13 mouse cellular contexts compared by ENCODE assay signal in genomic region chr10:111583744-111584152, GRCm38 (mm10).
DNase-seq lines count a peak whose midpoint lies in the region; ATAC-seq and TF ChIP-seq lines count a peak whose summit lies in the region.
"Had no signal": no experiment of that assay in that cellular context is flagged by ENCODE, and none has a peak within 500 bp of the region (broad histone marks: within the 10 kb centered on the region; RNA-seq: fewer than 3 reads in every experiment).

No protein-coding gene starts in this region.

- H3K4me2 ChIP-seq in heart, embryonic 14.5 days (ENCODE audit: low read length): peak overlapping the region; percentile 55; the same call in 1 of the 2 replicates
- H3K4me2 ChIP-seq in myocyte (ENCODE audit: low read depth): peak overlapping the region; percentile 44
- H3K4me2 ChIP-seq in hindbrain, embryonic 16.5 days (ENCODE audit: low read length): no peak overlapping the region
- H3K4me2 ChIP-seq: hindbrain, embryonic 13.5 days; midbrain, embryonic 12.5 days had no signal

- ATAC-seq in heart, embryonic 14.5 days (ENCODE audit: insufficient number of reproducible peaks, insufficient read depth, low FRiP score, low read depth): no peak
- no peak for ATAC-seq in hindbrain, embryonic 16.5 days

- H3K79me2 ChIP-seq in MEL (ENCODE audit: control insufficient read depth, insufficient read depth, low read length, poor library complexity) (no peaks in the 10 kb centered on the region), myocyte (ENCODE audit: control insufficient read depth, insufficient read depth) (no peaks in the 10 kb centered on the region)

- no peak for TF ChIP-seq RAD21 in MEL (IDR thresholded peaks at IDR 0.05; ENCODE audit: low read depth, low read length)

- H3K4me3 ChIP-seq in heart, embryonic 14.5 days (ENCODE audit: control insufficient read depth in 1 of 2, insufficient read depth in 1 of 2, low read depth in 1 of 2, low read length in 2 of 2): no peak overlapping the region
- peak overlapping the region; percentile 8 to 57; a peak in 3 of 4 replicates for H3K4me3 ChIP-seq in MEL (ENCODE audit: control insufficient read depth in 1 of 2, insufficient read depth in 1 of 2, low read depth in 2 of 2, low read length in 2 of 2)
- H3K4me3 ChIP-seq in myocyte: no peak overlapping the region
- no peak overlapping the region for H3K4me3 ChIP-seq in layer of hippocampus, adult 2 months
- no peak overlapping the region for H3K4me3 ChIP-seq in hindbrain, embryonic 16.5 days (ENCODE audit: low read length)
- H3K4me3 ChIP-seq: hindbrain, embryonic 13.5 days; midbrain, embryonic 12.5 days had no signal

- DNase-seq in heart, adult 18-20 months: no peak
- peak; percentile 88 for DNase-seq in MEL (ENCODE audit: low read depth, low spot score)
- peak; percentile 66 for DNase-seq in brain, adult 2 months (ENCODE audit: low read depth, low spot score)
- DNase-seq in urinary bladder, postnatal 25 days (ENCODE audit: low spot score): no peak
- DNase-seq in layer of hippocampus, adult 2 months (ENCODE audit: low spot score in 2 of 2): no peak
- DNase-seq: kidney, postnatal 10 days; right cerebral cortex, adult 18-20 months; thymus, postnatal 25 days had no signal

- H3ac ChIP-seq in myocyte (ENCODE audit: control insufficient read depth, insufficient read length): no peak overlapping the region

- TF ChIP-seq POLR2A in MEL (IDR thresholded peaks at IDR 0.05; ENCODE audit: control insufficient read depth in 1 of 2, insufficient read depth in 1 of 2, low read depth in 1 of 2, low read length in 2 of 2, poor library complexity in 1 of 2) (no peak), myocyte (IDR thresholded peaks at IDR 0.05; ENCODE audit: insufficient read length, low read depth) (no peak)

- H3K36me3 ChIP-seq in heart, embryonic 14.5 days (ENCODE audit: control insufficient read depth, insufficient read depth, low read length): no peaks in the 10 kb centered on the region
- H3K36me3 ChIP-seq in MEL (ENCODE audit: control insufficient read depth in 1 of 2, insufficient read depth in 2 of 2, low read length in 2 of 2) (peaks cover 0 to 58% of the 10 kb centered on the region in 2 experiments; a peak in 2 of 4 replicates), myocyte (ENCODE audit: control insufficient read depth, insufficient read depth) (no peaks in the 10 kb centered on the region)
- H3K36me3 ChIP-seq in hindbrain, embryonic 16.5 days (ENCODE audit: control insufficient read depth, insufficient read depth, low read length): no peaks in the 10 kb centered on the region
- H3K36me3 ChIP-seq: hindbrain, embryonic 13.5 days; midbrain, embryonic 12.5 days had no signal

- no peaks in the 10 kb centered on the region for H3K27me3 ChIP-seq in heart, embryonic 14.5 days (ENCODE audit: control insufficient read depth, insufficient read depth, low read length)
- H3K27me3 ChIP-seq in MEL (ENCODE audit: control insufficient read depth in 1 of 2, insufficient read depth in 2 of 2, low read length in 2 of 2): no peaks in the 10 kb centered on the region
- H3K27me3 ChIP-seq in myocyte (ENCODE audit: control insufficient read depth, insufficient read depth, insufficient read length): no peaks in the 10 kb centered on the region
- no peaks in the 10 kb centered on the region for H3K27me3 ChIP-seq in hindbrain, embryonic 16.5 days (replicated peaks; ENCODE audit: control insufficient read depth, insufficient read depth, low read length)
- H3K27me3 ChIP-seq: hindbrain, embryonic 13.5 days; midbrain, embryonic 12.5 days had no signal

- no peaks in the 10 kb centered on the region for H3K9me3 ChIP-seq in heart, embryonic 14.5 days (ENCODE audit: control insufficient read depth, low read length)
- H3K9me3 ChIP-seq in MEL (replicated peaks; ENCODE audit: insufficient read depth, low read length): no peaks in the 10 kb centered on the region
- no peaks in the 10 kb centered on the region for H3K9me3 ChIP-seq in hindbrain, embryonic 16.5 days (ENCODE audit: control insufficient read depth, low read length)
- H3K9me3 ChIP-seq: hindbrain, embryonic 13.5 days; midbrain, embryonic 12.5 days had no signal

- TF ChIP-seq CTCF in MEL (IDR thresholded peaks at IDR 0.05 in 2 of 3, conservative IDR thresholded peaks at IDR 0.05 in 1 of 3; ENCODE audit: control insufficient read depth in 1 of 3, insufficient read depth in 1 of 3, low read depth in 2 of 3, low read length in 3 of 3, poor library complexity in 1 of 3, severe bottlenecking in 1 of 3): no peak
- no peak for TF ChIP-seq CTCF in layer of hippocampus, adult 2 months (conservative IDR thresholded peaks at IDR 0.05)

- 92% methylated on average over 5 of the region's 5 CpGs for WGBS in heart, embryonic 14.5 days
- 90% methylated on average over 5 of the region's 5 CpGs for WGBS in hindbrain, embryonic 16.5 days

- TF ChIP-seq EP300 in MEL (IDR thresholded peaks at IDR 0.05; ENCODE audit: low read depth in 1 of 2, low read length in 2 of 2): peak; percentile 61 to 63; a peak in 3 of 4 replicates

- peaks cover 28 to 51% of the 10 kb centered on the region in 2 experiments for H3K4me1 ChIP-seq in heart, embryonic 14.5 days (ENCODE audit: control insufficient read depth in 2 of 2, insufficient read depth in 2 of 2, low read length in 2 of 2)
- H3K4me1 ChIP-seq in MEL (ENCODE audit: control insufficient read depth in 1 of 2, insufficient read depth in 2 of 2, low read length in 2 of 2): peaks cover 24 to 49% of the 10 kb centered on the region in 2 experiments
- H3K4me1 ChIP-seq in hindbrain, embryonic 16.5 days (ENCODE audit: control insufficient read depth, insufficient read depth, low read depth, low read length): no peaks in the 10 kb centered on the region
- H3K4me1 ChIP-seq: midbrain, embryonic 12.5 days had no signal

- H3K27ac ChIP-seq in heart, embryonic 14.5 days (replicated peaks in 1 of 2; ENCODE audit: control insufficient read depth in 1 of 2, insufficient read depth in 1 of 2, low read depth in 2 of 2, low read length in 2 of 2): peak overlapping the region; percentile 79 to 90; a peak in 3 of 4 replicates
- peak overlapping the region; percentile 85 for H3K27ac ChIP-seq in MEL (ENCODE audit: control insufficient read depth, low read depth, low read length)
- H3K27ac ChIP-seq in layer of hippocampus, adult 2 months: no peak overlapping the region
- H3K27ac ChIP-seq in hindbrain, embryonic 16.5 days (ENCODE audit: low read depth, low read length): no peak overlapping the region
- H3K27ac ChIP-seq: hindbrain, embryonic 13.5 days; midbrain, embryonic 12.5 days had no signal

- H3K9ac ChIP-seq in heart, embryonic 14.5 days (ENCODE audit: low read length): no peak overlapping the region
- H3K9ac ChIP-seq in MEL (ENCODE audit: control insufficient read depth, low read depth, low read length, poor library complexity, severe bottlenecking): peak overlapping the region; percentile 50; the same call in 1 of the 2 replicates
- no peak overlapping the region for H3K9ac ChIP-seq in hindbrain, embryonic 16.5 days (ENCODE audit: low read depth, low read length)
- H3K9ac ChIP-seq: hindbrain, embryonic 13.5 days; midbrain, embryonic 12.5 days had no signal

TF ChIP-seq in MEL, 35 proteins besides CTCF, POLR2A, EP300 and RAD21 (continues in another document):
- TF ChIP-seq ZNF384 (IDR thresholded peaks at IDR 0.05; ENCODE audit: low read depth, low read length) (peak; percentile 92), GATA1 (IDR thresholded peaks at IDR 0.05; ENCODE audit: low read depth, low read length) (0 out of 2 replicates have a peak, but pooled peaks have one; percentile 27), POLR2AphosphoS2 (IDR thresholded peaks at IDR 0.05; ENCODE audit: low read length) (no peak), MAFK (IDR thresholded peaks at IDR 0.05; ENCODE audit: borderline replicate concordance, low read depth, low read length) (peak; percentile 86), SMC3 (IDR thresholded peaks at IDR 0.05; ENCODE audit: low read depth, low read length) (no peak), POLR2AphosphoS5 (IDR thresholded peaks at IDR 0.05; ENCODE audit: borderline replicate concordance, low read depth, low read length) (no peak), NRF1 (IDR thresholded peaks at IDR 0.05; ENCODE audit: insufficient read depth, low read depth, low read length, poor library complexity, severe bottlenecking) (no peak), JUND (IDR thresholded peaks at IDR 0.05; ENCODE audit: low read depth, low read length) (peak; percentile 76; the same call in 1 of the 2 replicates), UBTF (IDR thresholded peaks at IDR 0.05; ENCODE audit: borderline replicate concordance, insufficient read depth, low read depth, low read length) (no peak), ZC3H11A (IDR thresholded peaks at IDR 0.05; ENCODE audit: low read depth, low read length) (no peak), MEF2A (IDR thresholded peaks at IDR 0.05; ENCODE audit: extremely low read depth, insufficient replicate concordance, low read depth, low read length, poor library complexity, severe bottlenecking) (no peak), ETS1 (IDR thresholded peaks at IDR 0.05; ENCODE audit: low read depth, low read length) (peak; percentile 74)

TF ChIP-seq in myocyte, 11 proteins besides CTCF, POLR2A, EP300 and RAD21:
- TF ChIP-seq CEBPB (IDR thresholded peaks at IDR 0.05; ENCODE audit: insufficient read depth, poor library complexity, severe bottlenecking) (0 out of 2 replicates have a peak, but pooled peaks have one; percentile 11), E2F4 (IDR thresholded peaks at IDR 0.05; ENCODE audit: insufficient read depth) (no peak)

Comparison
In these comparisons a context has a peak if more than half of its experiments do, and no peak if none do; other contexts are left out.
1. H3K27ac ChIP-seq: peak in heart, embryonic 14.5 days (2 of 2) and MEL (single experiment); none in layer of hippocampus, adult 2 months (single experiment) and hindbrain, embryonic 16.5 days (single experiment).
2. H3K4me3 ChIP-seq: peak in MEL (2 of 2); none in heart, embryonic 14.5 days (0 of 2), myocyte (single experiment), layer of hippocampus, adult 2 months (single experiment) and hindbrain, embryonic 16.5 days (single experiment).
3. DNase-seq: peak in MEL (single experiment) and brain, adult 2 months (single experiment); none in heart, adult 18-20 months (0 of 2), urinary bladder, postnatal 25 days (single experiment) and layer of hippocampus, adult 2 months (0 of 2).